Mouse (Mus musculus): ENCODE measurements at regions not wholly inside any gene's neighbourhood (a gene's known extent, or its start where the extent isn't known, plus 50 kb on each side); places are given as distances from the start of the nearest gene placed in this dataset.

- no peak for DNase-seq (ENCODE audit: low spot score)
Observed at GRCm38 (mm10) chr11:31748275-31748815, 76.7 kb upstream of the Bod1 start.

GRCm38 (mm10) chr11:31751274-31751673, 79.6 kb upstream of the Bod1 start:
- DNase-seq (ENCODE audit: low spot score), result no peak

- DNase-seq (ENCODE audit: low spot score), result no peak
Observed at GRCm38 (mm10) chr11:31753211-31753610, 81.5 kb upstream of the Bod1 start.

DNA sequence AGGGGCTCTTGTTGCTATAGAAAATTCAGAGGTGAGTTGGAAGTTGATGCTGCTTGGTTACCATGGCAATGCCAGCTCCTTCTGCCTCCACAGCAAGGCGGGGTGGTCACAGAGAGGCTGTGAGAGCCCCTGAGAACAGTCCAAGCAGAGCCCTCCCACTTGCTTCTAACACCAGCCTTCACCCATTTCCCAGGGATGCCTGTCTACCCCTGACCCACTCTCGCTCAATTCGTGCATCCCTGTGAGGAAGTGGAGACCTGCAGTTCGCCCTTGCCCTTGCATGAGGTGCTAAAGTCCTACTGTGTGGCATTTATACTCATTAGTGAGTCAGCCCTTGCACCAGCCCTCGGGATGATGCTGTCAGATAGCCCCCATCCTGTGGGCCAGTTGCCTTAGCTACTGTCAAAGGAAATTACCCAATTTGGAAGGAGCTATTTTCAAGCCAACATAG, 82.1 kb upstream of the Bod1 start:
- no peak for DNase-seq (ENCODE audit: low spot score)

DNA sequence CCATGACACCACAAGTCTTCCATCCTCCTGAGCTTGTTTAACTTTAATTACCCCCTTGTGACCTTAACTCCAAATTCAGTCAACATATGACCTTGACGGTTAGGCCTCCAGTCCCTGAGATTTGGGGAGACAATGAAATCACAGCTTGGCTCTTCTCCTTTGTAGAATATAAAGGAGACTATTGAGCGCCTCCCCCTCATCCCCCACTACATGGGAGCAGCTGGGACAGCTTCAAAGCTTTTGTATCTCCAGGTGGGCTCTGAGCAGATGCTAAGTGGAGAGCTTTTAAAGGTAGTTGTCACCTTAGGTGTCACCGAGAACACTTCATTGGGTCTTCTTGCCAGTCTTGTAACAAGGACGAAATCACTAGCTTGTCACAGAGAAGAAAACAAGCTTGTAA, 82.7 kb upstream of the Bod1 start:
- no peak for DNase-seq (ENCODE audit: low spot score)

DNA sequence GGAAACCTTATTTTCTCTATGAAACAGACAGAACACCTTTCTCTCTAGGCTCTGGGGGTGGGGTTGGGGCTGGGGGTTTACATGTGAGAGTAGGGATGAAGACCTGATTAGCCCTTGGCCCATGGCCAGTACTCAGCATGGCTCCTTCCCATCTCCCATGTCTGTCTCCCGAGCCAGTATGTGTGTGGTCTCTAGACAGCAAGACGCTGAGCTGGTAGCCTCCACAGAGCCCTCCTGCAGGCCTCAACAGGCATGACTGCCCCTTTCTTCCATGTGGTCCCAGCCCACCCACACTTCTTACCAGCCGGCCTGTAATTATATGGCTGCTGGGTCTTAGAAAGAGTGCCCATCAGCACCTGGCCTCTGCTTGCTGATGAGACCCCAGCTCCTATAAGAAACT, 84.2 kb upstream of the Bod1 start:
- DNase-seq (ENCODE audit: low spot score), result no peak

- no peak for DNase-seq (ENCODE audit: low spot score)
Observed at GRCm38 (mm10) chr11:31756355-31757145, 84.9 kb upstream of the Bod1 start.

GRCm38 (mm10) chr11:31759868-31760765, 88.4 kb upstream of the Bod1 start:
- no peak for DNase-seq (ENCODE audit: low spot score)

DNA sequence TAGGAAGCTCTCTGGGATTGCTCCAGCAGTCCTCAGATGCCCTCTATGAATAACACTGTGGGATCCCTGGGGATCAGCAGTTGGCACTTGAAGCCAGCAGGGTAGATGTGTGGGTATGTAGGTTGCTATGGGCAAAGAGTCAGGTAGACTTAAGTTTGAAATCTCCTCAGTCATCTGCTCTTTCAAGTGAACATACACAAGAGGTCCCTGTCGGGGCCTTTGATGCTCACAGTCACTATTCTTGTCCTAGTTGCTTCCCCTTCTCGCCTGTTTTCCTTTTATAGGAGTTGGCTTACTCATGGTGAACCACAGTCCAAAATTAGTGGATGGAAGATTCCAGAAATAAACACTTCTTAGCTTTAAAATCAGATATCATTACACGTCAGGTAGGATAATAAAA, 92.2 kb upstream of the Bod1 start:
- DNase-seq (ENCODE audit: low spot score), result no peak

DNA sequence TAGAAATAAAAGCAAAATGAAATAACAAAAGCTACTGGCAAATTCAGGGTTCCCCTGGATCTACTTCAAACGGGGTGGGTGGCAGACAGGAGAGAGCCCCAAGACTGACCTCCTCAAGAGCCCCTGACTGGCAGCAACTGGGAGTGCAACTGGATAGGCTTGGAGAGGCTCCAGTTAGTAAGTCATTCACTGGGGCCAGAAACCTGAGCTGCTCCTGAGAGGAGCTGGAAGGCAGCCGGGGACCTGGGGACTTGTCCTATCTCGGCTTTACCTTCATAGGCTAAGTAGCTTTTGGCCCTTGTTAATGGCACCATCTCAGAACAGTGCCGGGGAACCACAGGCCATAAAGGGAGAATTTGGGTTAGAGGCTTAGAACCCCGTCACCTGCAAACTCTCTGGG, 94.6 kb upstream of the Bod1 start:
- DNase-seq (ENCODE audit: low spot score), result no peak

DNA sequence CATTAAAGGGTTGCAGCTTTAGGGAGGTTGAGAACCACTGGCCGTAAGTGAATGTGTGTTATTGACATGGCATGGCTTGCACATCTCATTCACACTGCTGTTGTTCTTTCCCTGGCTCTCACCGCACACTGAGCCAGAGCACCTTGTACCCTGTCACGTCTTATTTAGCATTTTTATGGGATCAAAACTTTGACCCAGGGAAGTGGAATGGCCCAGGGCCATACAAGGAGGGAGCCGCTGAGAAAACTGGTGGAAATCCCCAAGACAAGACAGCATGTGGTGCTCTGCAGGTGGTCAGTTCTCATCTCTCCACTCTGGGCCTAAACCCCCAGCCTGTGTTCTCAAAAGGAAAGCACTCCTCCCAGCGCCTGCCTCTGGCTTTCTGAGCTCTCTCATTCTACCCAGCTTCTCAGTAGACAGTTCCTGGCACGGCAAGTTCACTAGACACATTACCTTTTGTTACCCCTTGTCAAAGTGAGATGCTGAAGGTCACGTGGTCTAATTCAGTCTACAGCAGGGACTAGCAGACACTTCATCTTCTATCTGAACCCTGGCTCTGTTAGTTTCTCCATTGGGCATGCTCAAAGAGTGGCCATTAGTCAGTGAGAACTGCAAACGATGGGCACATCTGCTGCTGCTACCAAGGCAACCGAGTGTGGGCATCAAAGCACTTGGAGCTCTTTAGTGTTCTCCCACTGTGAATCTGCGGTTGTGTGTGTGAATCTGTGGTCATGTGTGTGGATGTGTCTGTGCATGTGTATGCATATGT, 96.2 kb upstream of the Bod1 start:
- no peak for DNase-seq (ENCODE audit: low spot score)

DNA sequence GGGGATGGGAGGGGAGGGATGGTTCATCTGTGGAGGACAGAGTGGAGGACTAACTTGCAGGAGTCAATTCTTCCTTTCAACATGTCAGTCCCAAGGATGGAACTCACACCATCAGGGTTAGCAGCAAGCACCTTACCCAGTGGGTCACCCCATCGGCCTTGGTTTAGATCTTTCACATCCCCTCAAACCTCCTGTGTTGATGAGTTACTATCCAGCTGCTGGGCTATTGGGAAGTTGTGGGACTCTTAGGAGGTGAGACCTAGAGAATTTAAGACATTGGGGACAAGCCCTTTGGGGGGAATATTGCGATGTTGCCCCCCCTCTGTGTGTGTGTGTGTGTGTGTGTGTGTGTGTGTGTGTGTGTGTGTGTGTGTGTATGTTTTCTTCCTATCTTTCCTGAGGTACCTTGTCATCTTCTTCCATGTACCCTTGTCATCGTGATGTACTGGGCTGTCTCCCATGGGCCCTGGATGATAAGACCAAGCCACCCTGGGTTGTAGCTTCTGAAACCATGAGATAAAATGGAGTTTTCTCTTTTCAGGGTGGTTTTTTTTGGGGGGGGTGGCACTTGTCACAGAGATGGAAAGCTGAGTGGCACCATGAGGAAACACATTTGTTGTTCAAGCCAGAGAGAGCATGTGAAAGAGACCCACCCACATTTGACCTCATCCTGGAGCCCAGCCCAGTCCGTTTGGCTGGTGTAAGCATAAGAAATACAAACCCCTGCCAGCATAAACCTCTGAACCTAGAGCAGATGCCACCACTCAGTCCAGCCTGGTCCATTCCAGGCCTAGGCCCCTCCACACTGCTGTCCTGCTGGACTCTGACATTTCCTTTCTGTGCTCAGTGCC, 98.3 kb upstream of the Bod1 start:
- DNase-seq (ENCODE audit: low spot score), result no peak

DNA sequence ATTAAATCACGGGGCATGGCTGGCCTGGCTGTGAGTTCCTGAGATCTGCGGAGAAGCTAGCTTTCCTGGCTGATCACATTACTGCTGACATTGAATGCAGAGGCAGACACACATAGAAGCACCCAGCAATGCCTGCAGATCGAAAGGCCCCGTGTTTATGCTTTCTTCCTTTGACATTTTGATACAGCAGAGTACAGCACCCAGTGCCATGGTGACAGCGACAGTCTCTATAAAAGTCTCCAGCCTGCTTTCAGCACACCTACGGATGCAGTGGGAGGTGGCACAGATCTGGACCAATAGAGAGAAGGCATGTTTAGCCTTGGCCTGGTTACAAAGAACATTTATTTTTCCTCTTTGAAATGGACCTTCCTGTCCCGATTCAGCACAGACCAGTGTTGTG, 99.2 kb upstream of the Bod1 start:
- no peak for DNase-seq (ENCODE audit: low spot score)

DNA sequence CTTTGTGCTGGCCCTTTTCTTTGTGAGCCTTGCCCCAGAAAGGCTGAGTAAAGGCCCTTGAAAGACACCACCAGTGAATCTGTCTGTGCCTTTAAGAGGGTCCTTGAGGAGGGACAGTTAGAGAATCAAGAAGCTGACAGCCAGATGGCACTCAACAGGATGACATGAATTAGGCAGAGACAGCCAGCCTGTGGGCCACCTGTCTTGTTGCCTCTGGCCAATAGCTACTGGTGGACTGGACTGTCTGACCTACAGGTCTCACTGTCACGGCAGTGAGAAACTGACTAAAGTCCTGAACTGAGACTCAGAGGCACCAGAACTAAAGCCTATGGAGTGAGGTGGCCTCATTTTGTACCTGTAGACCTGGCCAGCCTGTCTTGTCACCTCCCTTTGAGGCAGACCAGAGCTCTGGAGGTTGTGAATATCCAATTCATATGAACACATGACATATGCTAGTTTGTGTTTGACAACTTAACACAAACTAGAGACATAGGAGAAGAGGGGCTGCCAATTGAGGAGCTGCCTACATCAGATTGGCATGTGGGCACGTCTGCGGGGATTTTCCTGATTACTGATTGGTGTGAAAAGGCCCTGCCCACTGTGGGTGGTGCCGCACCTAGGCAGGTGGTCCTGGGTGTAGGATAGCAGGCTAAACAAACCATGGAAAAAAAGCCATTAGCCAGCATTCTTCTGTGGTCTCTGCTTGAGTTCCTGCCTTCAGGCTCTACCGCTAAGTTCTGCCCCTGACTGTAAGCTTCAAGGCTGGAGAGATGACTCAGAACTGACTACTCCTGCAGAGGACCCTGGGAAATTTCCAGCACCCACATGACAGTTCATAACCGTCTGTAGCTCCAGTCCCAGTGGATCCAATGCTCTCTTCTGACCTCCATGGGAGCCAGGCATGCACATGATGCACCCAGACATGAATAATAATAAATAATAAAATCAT, 100.1 kb upstream of the Bod1 start:
- DNase-seq (ENCODE audit: low spot score), result no peak

DNA sequence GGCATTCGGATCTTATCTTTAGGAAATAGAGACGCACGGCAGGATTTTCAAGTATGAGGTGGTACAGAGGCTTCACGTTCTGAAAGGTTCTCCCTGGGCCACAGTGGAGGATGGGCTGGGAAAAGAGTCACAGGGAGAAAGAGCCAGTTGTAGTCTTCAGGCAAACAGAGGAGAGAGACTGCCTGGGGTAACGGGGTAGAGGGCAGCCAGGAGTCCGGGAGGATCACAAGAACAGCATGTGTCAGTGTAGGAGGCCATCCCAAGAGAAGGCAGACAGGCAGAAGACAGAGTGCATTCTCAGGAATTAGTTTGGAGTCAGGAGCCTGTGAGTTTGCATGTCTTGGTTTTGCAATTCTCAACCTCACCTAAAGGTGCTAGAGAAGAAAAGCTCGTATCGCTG, 94.5 kb upstream of the Cpeb4 start:
- no peak for DNase-seq (ENCODE audit: low spot score)

GRCm38 (mm10) chr11:31778766-31779165, 93.2 kb upstream of the Cpeb4 start:
- no peak for DNase-seq (ENCODE audit: low spot score)

- no peak for DNase-seq (ENCODE audit: low spot score)
Observed at GRCm38 (mm10) chr11:31779267-31779666, 92.7 kb upstream of the Cpeb4 start.

DNA sequence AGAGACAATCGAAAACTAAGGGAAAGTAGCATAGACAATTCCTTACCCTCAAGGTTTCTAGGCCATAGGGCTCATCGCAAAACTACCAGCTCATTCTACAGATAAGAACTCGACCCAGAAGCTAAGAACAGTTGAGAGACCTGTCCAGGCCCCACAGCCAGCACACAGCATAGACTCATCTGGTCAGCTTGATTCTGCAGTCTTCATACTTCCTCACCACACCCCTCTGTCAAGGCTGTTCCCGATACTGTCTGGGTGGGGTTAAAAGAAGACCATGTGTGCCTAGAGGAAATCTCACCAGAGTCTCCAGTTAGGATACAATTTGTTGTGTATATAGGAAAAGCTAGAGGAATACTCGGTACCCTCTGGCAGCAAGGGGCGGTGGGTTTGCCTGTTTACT, 91.0 kb upstream of the Cpeb4 start:
- no peak for DNase-seq (ENCODE audit: low spot score)

GRCm38 (mm10) chr11:31781605-31782004, 90.4 kb upstream of the Cpeb4 start:
- no peak for DNase-seq (ENCODE audit: low spot score)

- DNase-seq (ENCODE audit: low spot score), result no peak
Observed at GRCm38 (mm10) chr11:31783506-31784063, 88.4 kb upstream of the Cpeb4 start.
